Mouse (Mus musculus): ENCODE measurements around the gene Tfeb. TPM values are rescaled to one million over a fixed set of nuclear protein-coding genes. Genes with fewer than 3 reads are reported as not detected.

Gene Tfeb
- polyA plus RNA-seq, 1 experiment from 2014 or later: 2.8 TPM

- Histone ChIP-seq H3K4me2 (no peak overlapping the region), H3K36me3 (peaks cover 47% of the 10 kb centered on the region), H3K9me3 (no peaks in the 10 kb centered on the region), H3K27me3 (peaks cover 15% of the 10 kb centered on the region), H3K4me3 (no peak overlapping the region), H3K27ac (replicated peaks) (no peak overlapping the region), H3K9ac (no peak overlapping the region), H3K4me1 (replicated peaks) (peaks cover 18% of the 10 kb centered on the region)
- no peak for ATAC-seq (ENCODE audit: low read depth)
- WGBS: 86% methylated on average over 10 of the region's 10 CpGs
These were observed 38.7 kb upstream of the Tfeb start for GRCm38 (mm10) chr17:47698156-47698555.

GRCm38 (mm10) chr17:47699055-47699454 lies 37.8 kb upstream of the Tfeb start:
- ATAC-seq (ENCODE audit: low read depth): no peak
- WGBS: 81% methylated on average over 2 of the region's 2 CpGs
- Histone ChIP-seq H3K4me3 (no peak overlapping the region), H3K4me1 (replicated peaks) (peaks cover 10% of the 10 kb centered on the region), H3K9ac (no peak overlapping the region), H3K27me3 (peaks cover 21% of the 10 kb centered on the region), H3K4me2 (no peak overlapping the region), H3K9me3 (no peaks in the 10 kb centered on the region), H3K27ac (replicated peaks) (no peak overlapping the region), H3K36me3 (peaks cover 55% of the 10 kb centered on the region)

DNA sequence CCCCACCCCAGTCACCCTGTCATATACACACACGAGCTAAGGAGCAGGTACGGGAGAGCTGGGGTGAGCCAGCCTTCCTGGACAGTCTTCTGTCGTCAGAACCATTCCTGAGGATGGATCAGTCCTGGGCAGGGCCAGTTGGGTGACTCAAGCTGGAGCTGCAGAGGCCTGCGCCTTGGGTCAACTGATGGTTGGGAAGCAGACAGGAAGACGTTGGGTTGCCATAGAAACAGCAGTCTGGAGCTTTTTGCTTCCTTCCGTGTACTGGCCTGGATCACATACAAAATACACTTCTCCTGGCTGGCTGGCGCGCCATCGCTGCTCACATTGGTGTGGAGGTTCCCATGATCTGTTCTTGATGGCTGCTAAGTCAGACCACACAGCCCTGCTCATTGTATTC lies 35.0 kb upstream of the Tfeb start:
- ATAC-seq (ENCODE audit: low read depth): no peak
- no peaks in the 10 kb centered on the region for H3K9me3 ChIP-seq
- peaks cover 21% of the 10 kb centered on the region for H3K27me3 ChIP-seq
- H3K4me1 ChIP-seq (replicated peaks): no peaks in the 10 kb centered on the region
- peaks cover 55% of the 10 kb centered on the region for H3K36me3 ChIP-seq
- H3K9ac ChIP-seq: no peak overlapping the region
- H3K4me3 ChIP-seq: no peak overlapping the region
- no peak overlapping the region for H3K4me2 ChIP-seq
- H3K27ac ChIP-seq (replicated peaks): no peak overlapping the region
- 79% methylated on average over 9 of the region's 9 CpGs for WGBS

- peaks cover 55% of the 10 kb centered on the region for H3K36me3 ChIP-seq
These were observed 34.1 kb upstream of the Tfeb start for GRCm38 (mm10) chr17:47702548-47703345.

DNA sequence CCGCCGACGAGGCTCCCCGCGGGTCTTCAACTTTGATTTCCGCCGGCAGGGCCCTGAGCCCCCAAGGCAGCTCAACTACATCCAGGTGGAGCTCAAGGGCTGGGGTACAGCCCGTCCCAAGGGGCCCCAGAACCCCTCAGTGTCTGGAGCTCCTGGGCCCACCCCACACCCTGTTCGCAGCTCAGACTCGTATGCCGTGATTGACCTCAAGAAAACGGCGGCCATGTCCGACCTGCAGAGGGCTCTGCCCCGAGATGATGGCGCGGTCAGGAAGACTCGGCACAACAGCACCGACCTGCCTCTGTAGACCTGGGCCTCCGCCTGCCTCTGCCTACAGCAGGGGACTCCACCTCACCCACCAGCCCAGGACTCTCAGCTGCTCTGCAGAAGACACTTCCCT lies 33.3 kb upstream of the Tfeb start:
- no peak for ATAC-seq (ENCODE audit: low read depth)
- Histone ChIP-seq H3K36me3 (peaks cover 51% of the 10 kb centered on the region), H3K9ac (no peak overlapping the region), H3K27ac (replicated peaks) (no peak overlapping the region), H3K9me3 (no peaks in the 10 kb centered on the region), H3K4me3 (no peak overlapping the region), H3K4me1 (replicated peaks) (no peaks in the 10 kb centered on the region), H3K4me2 (no peak overlapping the region), H3K27me3 (peaks cover 21% of the 10 kb centered on the region)
- 25% methylated on average over 20 of the region's 20 CpGs for WGBS

More at GRCm38 (mm10) chr17:47702548-47703345, 34.1 kb upstream of the Tfeb start:
- no peak overlapping the region for H3K9ac ChIP-seq
- ATAC-seq (ENCODE audit: low read depth): no peak
- no peaks in the 10 kb centered on the region for H3K9me3 ChIP-seq
- 41% methylated on average over 28 of the region's 28 CpGs for WGBS
- H3K27ac ChIP-seq (replicated peaks): no peak overlapping the region
- no peak overlapping the region for H3K4me3 ChIP-seq
- no peak overlapping the region for H3K4me2 ChIP-seq
- H3K27me3 ChIP-seq: peaks cover 21% of the 10 kb centered on the region
- H3K4me1 ChIP-seq (replicated peaks): no peaks in the 10 kb centered on the region

DNA sequence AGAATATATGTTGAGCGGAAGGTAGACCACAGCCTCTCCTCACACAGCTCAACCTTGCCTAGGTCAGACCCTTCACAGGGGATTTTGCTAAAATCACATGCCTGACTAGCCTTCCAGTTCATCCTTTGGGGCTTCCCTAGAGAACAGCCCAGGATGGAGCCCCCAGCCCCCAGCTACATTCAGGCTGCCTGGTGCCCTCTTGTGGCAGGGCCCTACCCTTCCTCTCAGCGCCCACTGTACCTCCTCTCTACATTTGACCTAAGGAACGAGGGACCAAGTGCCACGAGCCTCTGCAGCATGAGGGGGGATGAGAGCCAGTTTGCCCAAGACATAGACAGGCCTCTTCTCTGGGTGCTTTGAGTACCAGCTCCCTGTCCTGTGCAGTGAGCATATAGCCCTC lies 32.1 kb upstream of the Tfeb start:
- Histone ChIP-seq H3K27me3 (peaks cover 21% of the 10 kb centered on the region), H3K9me3 (no peaks in the 10 kb centered on the region), H3K4me3 (no peak overlapping the region), H3K27ac (replicated peaks) (no peak overlapping the region), H3K36me3 (peaks cover 42% of the 10 kb centered on the region), H3K4me1 (replicated peaks) (no peaks in the 10 kb centered on the region), H3K4me2 (no peak overlapping the region), H3K9ac (no peak overlapping the region)
- no peak for ATAC-seq (ENCODE audit: low read depth)
- 78% methylated on average over 4 of the region's 4 CpGs for WGBS

DNA sequence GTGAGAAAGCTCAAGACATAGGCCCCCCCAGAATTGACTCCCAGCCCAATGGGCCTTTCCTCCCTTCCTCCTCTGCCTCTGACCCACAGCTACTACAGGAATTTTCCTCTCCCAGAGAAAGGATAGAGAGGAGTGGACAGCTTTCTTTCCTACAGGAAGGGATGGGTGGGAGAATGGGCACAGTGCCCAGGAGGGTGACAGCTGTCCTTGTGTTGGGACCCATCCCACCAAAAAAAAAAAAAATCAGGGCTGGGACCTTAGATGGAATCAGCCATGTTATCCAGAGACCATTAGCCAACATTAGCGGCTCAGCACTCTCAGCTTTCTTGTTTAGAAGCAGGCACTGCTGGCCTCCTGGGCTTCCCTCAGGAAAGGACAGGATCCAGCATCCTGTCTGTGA lies 30.6 kb upstream of the Tfeb start:
- Histone ChIP-seq H3K9ac (no peak overlapping the region), H3K27ac (replicated peaks) (0 out of 2 replicates have a peak overlapping the region, but pooled peaks have one; percentile 3), H3K4me2 (no peak overlapping the region), H3K4me3 (no peak overlapping the region), H3K27me3 (peaks cover 21% of the 10 kb centered on the region), H3K9me3 (no peaks in the 10 kb centered on the region), H3K36me3 (peaks cover 28% of the 10 kb centered on the region), H3K4me1 (replicated peaks) (no peaks in the 10 kb centered on the region)
- 79% methylated on average over 1 of the region's 1 CpGs for WGBS
- no peak for ATAC-seq (ENCODE audit: low read depth)

DNA sequence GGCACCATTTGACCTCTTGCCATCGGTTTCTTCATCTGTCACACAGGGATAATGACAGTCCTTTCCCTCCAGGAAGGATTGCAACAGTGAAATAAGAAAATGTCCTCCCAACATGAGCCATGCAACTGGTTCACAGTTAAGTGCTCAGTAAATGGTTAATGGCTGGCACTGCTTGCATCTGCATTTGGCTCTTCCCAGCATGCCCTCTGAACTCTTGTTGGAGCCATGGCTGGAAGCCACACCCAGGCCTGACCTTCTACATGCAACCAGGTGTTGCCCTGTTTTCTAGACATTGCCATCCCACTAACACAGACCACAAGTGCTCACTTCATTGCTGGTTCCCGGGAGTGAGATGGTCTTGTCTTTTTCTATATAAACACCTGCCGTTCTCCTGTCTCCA lies 28.9 kb upstream of the Tfeb start:
- H3K4me1 ChIP-seq (replicated peaks): no peaks in the 10 kb centered on the region
- H3K9me3 ChIP-seq: no peaks in the 10 kb centered on the region
- peaks cover 10% of the 10 kb centered on the region for H3K36me3 ChIP-seq
- H3K27me3 ChIP-seq: peaks cover 8% of the 10 kb centered on the region; the same call in 1 of the 2 replicates
- H3K4me3 ChIP-seq: no peak overlapping the region
- no peak overlapping the region for H3K9ac ChIP-seq
- ATAC-seq (ENCODE audit: low read depth): no peak
- WGBS: 87% methylated on average over 3 of the region's 3 CpGs
- no peak overlapping the region for H3K27ac ChIP-seq (replicated peaks)
- H3K4me2 ChIP-seq: no peak overlapping the region

GRCm38 (mm10) chr17:47708972-47709371 lies 27.9 kb upstream of the Tfeb start:
- WGBS: 76% methylated on average over 4 of the region's 4 CpGs
- Histone ChIP-seq H3K27ac (replicated peaks) (no peak overlapping the region), H3K36me3 (no peaks in the 10 kb centered on the region), H3K9ac (no peak overlapping the region), H3K4me3 (no peak overlapping the region), H3K4me1 (replicated peaks) (no peaks in the 10 kb centered on the region), H3K27me3 (no peaks in the 10 kb centered on the region), H3K4me2 (no peak overlapping the region), H3K9me3 (no peaks in the 10 kb centered on the region)
- no peak for ATAC-seq (ENCODE audit: low read depth)

DNA sequence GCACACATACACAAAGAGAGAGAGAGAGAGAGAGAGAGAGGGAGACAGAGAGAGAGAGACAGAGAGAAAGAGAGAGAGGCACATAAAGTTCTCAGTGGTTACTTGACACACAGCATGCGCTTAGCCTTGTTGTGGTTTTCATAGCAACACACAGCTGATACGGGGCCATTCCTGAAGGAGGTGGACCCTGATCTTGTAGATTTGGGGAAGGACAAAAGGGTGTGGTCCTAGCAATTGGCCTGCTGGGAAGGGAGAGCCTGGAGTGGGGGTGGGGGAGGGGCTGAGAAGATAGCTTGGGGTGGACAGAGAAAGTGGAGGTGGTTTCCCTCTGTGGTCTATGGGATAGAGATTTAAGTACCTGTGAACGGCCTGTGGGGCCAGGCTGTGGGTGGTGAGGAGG lies 26.8 kb upstream of the Tfeb start:
- Histone ChIP-seq H3K9me3 (no peaks in the 10 kb centered on the region), H3K27me3 (no peaks in the 10 kb centered on the region), H3K36me3 (no peaks in the 10 kb centered on the region), H3K27ac (replicated peaks) (no peak overlapping the region), H3K9ac (no peak overlapping the region), H3K4me1 (replicated peaks) (no peaks in the 10 kb centered on the region), H3K4me2 (no peak overlapping the region), H3K4me3 (no peak overlapping the region)
- ATAC-seq (ENCODE audit: low read depth): no peak
- 77% methylated on average over 3 of the region's 3 CpGs for WGBS

- Histone ChIP-seq H3K4me1 (replicated peaks) (no peaks in the 10 kb centered on the region), H3K27ac (replicated peaks) (no peak overlapping the region), H3K9ac (no peak overlapping the region), H3K9me3 (no peaks in the 10 kb centered on the region), H3K36me3 (no peaks in the 10 kb centered on the region), H3K27me3 (no peaks in the 10 kb centered on the region), H3K4me2 (no peak overlapping the region), H3K4me3 (no peak overlapping the region)
- ATAC-seq (ENCODE audit: low read depth): no peak
- 81% methylated on average over 6 of the region's 6 CpGs for WGBS
These were observed 24.9 kb upstream of the Tfeb start for GRCm38 (mm10) chr17:47711883-47712282.

DNA sequence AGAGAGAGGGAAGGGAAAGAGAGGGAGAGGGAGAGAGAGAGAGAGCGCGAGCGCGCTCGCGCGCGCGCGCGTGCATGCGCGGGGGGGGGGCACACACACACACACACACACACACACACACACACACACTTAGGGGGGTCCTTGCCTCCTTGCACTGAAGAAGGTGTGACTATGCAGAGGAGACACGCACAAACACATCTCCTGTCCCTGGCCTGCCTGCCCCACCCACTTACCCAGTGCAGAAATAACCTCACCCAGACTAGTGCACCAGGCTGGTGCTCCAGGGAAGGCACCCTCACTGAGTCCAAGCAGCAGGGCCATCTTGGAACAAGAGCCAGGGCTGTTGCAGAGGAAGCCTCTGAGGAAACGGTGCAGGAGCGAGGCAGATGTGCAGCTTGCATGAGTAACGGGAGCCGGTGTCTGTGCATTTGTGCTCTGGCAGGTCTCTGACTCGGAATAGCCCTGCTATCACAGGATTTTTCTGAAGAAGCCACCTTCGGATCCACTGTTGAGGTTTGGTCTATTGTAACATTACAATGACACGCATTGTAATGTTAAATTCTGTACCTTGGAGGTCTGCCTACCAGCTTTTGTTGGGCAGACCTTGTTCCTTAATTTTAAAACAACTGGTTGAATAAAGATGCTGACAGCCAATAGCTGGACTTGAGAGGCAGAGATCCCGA lies 23.8 kb upstream of the Tfeb start:
- Histone ChIP-seq H3K27me3 (no peaks in the 10 kb centered on the region), H3K9me3 (no peaks in the 10 kb centered on the region), H3K4me1 (replicated peaks) (no peaks in the 10 kb centered on the region), H3K36me3 (no peaks in the 10 kb centered on the region), H3K27ac (replicated peaks) (no peak overlapping the region), H3K4me3 (no peak overlapping the region), H3K4me2 (no peak overlapping the region), H3K9ac (no peak overlapping the region)
- no peak for ATAC-seq (ENCODE audit: low read depth)
- 51% methylated on average over 21 of the region's 22 CpGs for WGBS
